Mouse (Mus musculus) limb, embryonic 14.5 days (tissue): ENCODE measurements around the gene Rassf6. TPM values are rescaled to one million over a fixed set of nuclear protein-coding genes. Genes with fewer than 3 reads are reported as not detected.
A peak's percentile ranks its signal among the peaks of the same experiment; 100 is the strongest.

ENCODE experiments used
- ATAC-seq: fragments of 200-750 bp; cut with Nextera tagmentation; 2 replicates; pipeline ENCODE4 v1.8.0; 2017; ENCODE audit warnings: low read depth, moderate number of reproducible peaks, moderate TSS enrichment; ENCODE audit not compliant: low FRiP score
- DNase-seq: peaks from one replicate; pipeline ENCODE4 v3.0.0-alpha.2; 2015; ENCODE audit warnings: low spot score
- H3K27ac ChIP-seq: fragments of 300-500 bp; sonication (generic); replicated peaks from 2 replicates; pipeline ENCODE4 v1.5.1; 2014; ENCODE audit warnings: low read depth, mild to moderate bottlenecking, low read length, moderate library complexity, mixed read lengths
- H3K27me3 ChIP-seq: fragments of 300-500 bp; sonication (generic); 2 replicates; pipeline ENCODE4 v1.6.1; 2014; ENCODE audit warnings: low read length, mixed read lengths; ENCODE audit not compliant: control insufficient read depth, insufficient read depth
- H3K36me3 ChIP-seq: fragments of 300-500 bp; sonication (generic); 2 replicates; pipeline ENCODE4 v1.6.1; 2014; ENCODE audit warnings: mild to moderate bottlenecking, low read length, moderate library complexity, mixed read lengths; ENCODE audit not compliant: control insufficient read depth, insufficient read depth
- H3K4me1 ChIP-seq: fragments of 300-500 bp; sonication (generic); 2 replicates; pipeline ENCODE4 v1.6.1; 2014; ENCODE audit warnings: antibody characterized with exemption, low read length, mixed read lengths; ENCODE audit not compliant: control insufficient read depth, insufficient read depth
- H3K4me2 ChIP-seq: fragments of 300-500 bp; sonication (generic); replicated peaks from 2 replicates; pipeline ENCODE4 v1.6.1; 2014; ENCODE audit warnings: low read depth, mild to moderate bottlenecking, low read length, moderate library complexity; ENCODE audit not compliant: severe bottlenecking
- H3K4me3 ChIP-seq: fragments of 300-500 bp; sonication (generic); replicated peaks from 2 replicates; pipeline ENCODE4 v1.5.1; 2014; ENCODE audit warnings: low read length
- H3K9ac ChIP-seq: fragments of 300-500 bp; sonication (generic); 2 replicates; pipeline ENCODE4 v1.6.1; 2014; ENCODE audit warnings: mild to moderate bottlenecking, low read depth, low read length, moderate library complexity; ENCODE audit not compliant: severe bottlenecking
- H3K9me3 ChIP-seq: fragments of 300-500 bp; sonication (generic); 2 replicates; pipeline ENCODE4 v1.6.1; 2016; ENCODE audit warnings: low read length; ENCODE audit not compliant: control insufficient read depth
- POLR2A ChIP-seq: fragments of 200-500 bp; IDR thresholded peaks from 2 replicates; pipeline ENCODE4 v1.8.0; 2012; ENCODE audit warnings: inconsistent platforms, mild to moderate bottlenecking, moderate library complexity, borderline replicate concordance; ENCODE audit not compliant: insufficient read depth, insufficient read length; ENCODE audit errors: extremely low read depth
- WGBS: fragments of 180-500 bp; shearing (Covaris S2); extraction: QIAGEN DNeasy Blood & Tissue Kit; methylation state at CpG from one replicate; pipeline ENCODE4 v1.1.7; 2014; 5-methylcytosine and 5-hydroxymethylcytosine counted together
- polyA plus RNA-seq, 2 experiments: library from polyadenylated mRNA; depleted of rRNA in 1 of 2; stranded (reverse) in 1 of 2; unstranded in 1 of 2; fragments of >200 nt; fragmentation: Nextera tagmentation in 1 of 2; extraction: Ambion mirVana in 1 of 2; gene quantifications; 2 replicates each; pipeline versions ENCODE4 v1.2.1 to v1.2.3; 2012 to 2014

The Rassf6 gene
- polyA plus RNA-seq, 2 experiments: 1.2 to 3.3 TPM

- H3K4me1 ChIP-seq: no peaks in the 10 kb centered on the region
- H3K9ac ChIP-seq: no peak overlapping the region
- H3K27me3 ChIP-seq: no peaks in the 10 kb centered on the region
- no peak for TF ChIP-seq POLR2A
- ATAC-seq (no peak), DNase-seq (no peak)
- no peak overlapping the region for H3K4me3 ChIP-seq
- WGBS: 93% methylated on average over 5 of the region's 5 CpGs
- H3K36me3 ChIP-seq: no peaks in the 10 kb centered on the region
- no peak overlapping the region for H3K4me2 ChIP-seq
- no peaks in the 10 kb centered on the region for H3K9me3 ChIP-seq
- H3K27ac ChIP-seq: no peak overlapping the region
Observed at GRCm38 (mm10) chr5:90588104-90588503, 52.4 kb downstream of the Rassf6 start.

- Histone ChIP-seq H3K9me3 (no peaks in the 10 kb centered on the region), H3K27ac (no peak overlapping the region), H3K4me3 (no peak overlapping the region), H3K36me3 (no peaks in the 10 kb centered on the region), H3K27me3 (no peaks in the 10 kb centered on the region), H3K4me1 (no peaks in the 10 kb centered on the region), H3K4me2 (no peak overlapping the region), H3K9ac (no peak overlapping the region)
- no peak for ATAC-seq
- no peak for DNase-seq
- 75% methylated on average over 5 of the region's 5 CpGs for WGBS
- no peak for TF ChIP-seq POLR2A
Observed at GRCm38 (mm10) chr5:90586511-90586910, 53.9 kb downstream of the Rassf6 start.

DNA sequence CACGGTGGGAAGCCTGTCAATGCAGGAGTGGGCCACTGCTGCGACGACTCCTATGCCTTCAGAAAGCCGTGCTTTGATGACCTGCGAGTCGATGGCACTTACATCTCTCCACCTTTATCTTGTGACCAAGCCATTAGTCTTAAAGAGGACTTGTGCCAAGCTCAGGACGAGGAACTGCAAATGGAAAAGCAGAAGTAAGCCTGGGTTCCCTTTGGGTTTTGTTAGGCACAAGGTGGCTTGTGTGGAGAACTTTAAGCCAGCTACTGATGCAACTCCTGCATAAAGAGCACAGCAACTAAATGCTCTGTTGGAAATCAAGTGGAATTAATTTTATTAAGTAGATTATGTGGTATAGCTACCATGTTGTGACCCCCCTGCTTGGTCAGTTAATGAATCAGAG is 55.7 kb downstream of the Rassf6 start:
- DNase-seq (no peak), ATAC-seq (no peak)
- 77% methylated on average over 7 of the region's 7 CpGs for WGBS
- no peaks in the 10 kb centered on the region for H3K4me1 ChIP-seq
- H3K9me3 ChIP-seq: no peaks in the 10 kb centered on the region
- no peaks in the 10 kb centered on the region for H3K27me3 ChIP-seq
- H3K36me3 ChIP-seq: no peaks in the 10 kb centered on the region
- H3K4me2 ChIP-seq: no peak overlapping the region
- no peak overlapping the region for H3K27ac ChIP-seq
- no peak overlapping the region for H3K9ac ChIP-seq
- no peak for TF ChIP-seq POLR2A
- H3K4me3 ChIP-seq: no peak overlapping the region

DNA sequence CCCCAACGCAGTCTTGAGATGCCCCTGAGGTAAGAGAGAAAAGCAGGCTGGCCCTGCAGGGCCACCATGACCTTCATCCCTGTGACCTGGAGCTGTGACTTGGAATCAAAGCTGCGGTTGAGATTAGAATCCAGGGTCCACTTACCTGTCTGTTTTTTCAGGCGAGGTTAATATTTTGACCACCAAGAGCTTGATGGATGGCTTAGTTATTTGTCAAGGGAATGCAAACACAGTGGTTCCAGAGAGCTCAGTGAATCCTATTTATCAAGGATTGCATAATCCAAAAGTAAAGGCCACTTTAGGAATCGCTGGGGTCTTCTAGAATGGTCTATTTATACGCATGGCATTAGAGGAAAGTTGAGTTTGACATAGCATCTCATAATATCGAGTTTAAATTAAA is 58.3 kb downstream of the Rassf6 start:
- Histone ChIP-seq H3K9ac (no peak overlapping the region), H3K36me3 (no peaks in the 10 kb centered on the region), H3K4me2 (no peak overlapping the region), H3K9me3 (no peaks in the 10 kb centered on the region), H3K4me1 (no peaks in the 10 kb centered on the region), H3K27me3 (no peaks in the 10 kb centered on the region), H3K4me3 (no peak overlapping the region), H3K27ac (no peak overlapping the region)
- ATAC-seq (no peak), DNase-seq (no peak)
- WGBS: 89% methylated on average over 6 of the region's 6 CpGs
- TF ChIP-seq POLR2A: no peak

- no peak for TF ChIP-seq POLR2A
- no peak overlapping the region for H3K4me3 ChIP-seq
- H3K9me3 ChIP-seq: no peaks in the 10 kb centered on the region
- H3K27me3 ChIP-seq: no peaks in the 10 kb centered on the region
- H3K4me1 ChIP-seq: no peaks in the 10 kb centered on the region
- ATAC-seq (no peak), DNase-seq (peak; percentile 34)
- 84% methylated on average over 9 of the region's 9 CpGs for WGBS
- H3K4me2 ChIP-seq: no peak overlapping the region
- no peaks in the 10 kb centered on the region for H3K36me3 ChIP-seq
- no peak overlapping the region for H3K9ac ChIP-seq
- H3K27ac ChIP-seq: no peak overlapping the region
Observed at GRCm38 (mm10) chr5:90579556-90579955, 60.9 kb downstream of the Rassf6 start.

- 81% methylated on average over 9 of the region's 9 CpGs for WGBS
- ATAC-seq: no peak
Observed at GRCm38 (mm10) chr5:90577751-90578150, 62.7 kb downstream of the Rassf6 start.

More at GRCm38 (mm10) chr5:90577751-90578150, 62.7 kb downstream of the Rassf6 start:
- Histone ChIP-seq H3K4me1 (no peaks in the 10 kb centered on the region), H3K9me3 (no peaks in the 10 kb centered on the region), H3K9ac (no peak overlapping the region), H3K4me3 (no peak overlapping the region), H3K4me2 (no peak overlapping the region), H3K36me3 (no peaks in the 10 kb centered on the region), H3K27me3 (no peaks in the 10 kb centered on the region), H3K27ac (no peak overlapping the region)
- no peak for DNase-seq
- no peak for TF ChIP-seq POLR2A
